Mouse (Mus musculus) urinary bladder, postnatal 25 days (tissue): ENCODE measurements around the gene Mpst.

Source experiments
- DNase-seq: peaks from one replicate; pipeline ENCODE4 v3.0.0; 2022; ENCODE audit warnings: low spot score

Mpst gene

DNA sequence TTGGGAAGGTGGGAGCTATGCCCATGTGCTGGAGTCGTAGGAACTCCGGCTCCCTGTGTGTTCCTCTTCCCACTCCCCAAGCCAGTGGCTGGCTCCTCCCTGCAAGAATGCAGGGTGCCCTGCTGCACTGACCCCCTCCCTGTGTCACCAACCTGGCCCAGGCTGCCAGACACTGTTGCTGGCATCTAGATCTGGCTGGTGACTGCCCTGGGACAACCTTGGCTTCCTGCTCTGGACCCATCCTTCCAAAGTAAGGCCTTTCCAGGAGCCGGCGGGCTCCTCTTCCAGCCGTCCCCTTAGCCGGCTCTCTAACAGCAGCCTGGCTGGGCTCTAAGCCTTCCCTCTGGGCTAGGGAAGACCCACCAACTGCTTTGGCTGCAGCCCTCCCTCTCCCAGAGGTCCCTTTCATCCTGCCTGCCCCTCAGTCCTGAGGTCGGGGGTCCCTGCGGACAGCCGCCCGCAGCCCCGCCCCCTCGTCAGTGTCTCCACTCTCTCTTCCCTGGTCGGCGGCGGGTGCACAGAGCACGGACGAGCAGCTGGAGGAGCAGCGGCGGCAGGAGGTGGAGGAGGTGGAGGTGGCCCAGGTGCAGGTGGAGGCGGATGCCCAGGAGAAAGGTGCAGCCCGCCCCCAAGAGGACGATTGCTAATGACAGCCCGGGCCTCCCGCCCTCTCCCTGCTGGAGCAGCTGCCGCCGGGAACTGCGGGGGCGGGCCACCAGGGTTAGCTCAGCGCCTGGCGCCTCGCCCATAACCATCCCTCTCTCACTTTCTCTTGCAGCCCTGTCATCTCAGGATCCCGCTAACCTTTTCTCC, 30.4 kb downstream of the Mpst start:
- peak; percentile 84 for DNase-seq

DNA sequence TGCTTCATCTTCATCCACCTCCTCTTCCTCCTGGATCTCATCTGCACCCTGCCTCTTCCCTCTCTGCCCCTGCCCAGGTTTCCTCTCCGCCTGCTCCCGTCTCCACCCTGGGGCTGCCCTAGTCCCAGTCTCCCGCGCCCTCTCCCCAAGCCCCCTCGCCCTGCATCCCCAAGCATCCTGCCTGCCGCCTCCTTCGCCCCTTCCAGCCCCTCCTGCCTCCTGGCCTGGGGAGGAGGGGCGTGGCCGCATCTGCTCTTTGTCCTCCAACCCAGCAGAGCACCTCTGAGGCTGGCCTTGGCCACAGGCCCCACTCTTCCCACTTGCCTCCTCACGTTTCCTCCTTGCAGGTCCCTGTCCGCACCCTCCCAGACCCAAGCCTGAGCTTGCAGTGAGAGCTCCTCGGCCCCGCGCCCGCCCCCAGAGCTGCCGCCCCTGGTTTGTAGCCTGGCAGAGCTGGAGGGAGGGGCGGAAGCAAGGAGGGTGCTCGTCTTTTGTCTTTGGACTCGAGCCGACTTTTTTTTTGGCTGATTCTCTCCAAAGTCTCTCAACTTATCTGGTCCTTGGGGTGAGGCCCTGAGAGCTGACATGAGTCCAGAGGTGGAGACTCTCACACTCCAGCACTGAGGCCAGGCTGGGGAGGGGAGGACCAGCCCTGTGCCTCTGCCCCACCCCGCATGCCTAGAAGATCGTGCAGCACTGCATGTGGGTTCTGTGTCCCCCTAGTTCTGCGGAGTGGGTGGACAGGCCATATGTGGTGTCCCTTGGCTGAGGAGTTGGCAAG, 31.2 kb downstream of the Mpst start:
- DNase-seq: peak; percentile 43

DNA sequence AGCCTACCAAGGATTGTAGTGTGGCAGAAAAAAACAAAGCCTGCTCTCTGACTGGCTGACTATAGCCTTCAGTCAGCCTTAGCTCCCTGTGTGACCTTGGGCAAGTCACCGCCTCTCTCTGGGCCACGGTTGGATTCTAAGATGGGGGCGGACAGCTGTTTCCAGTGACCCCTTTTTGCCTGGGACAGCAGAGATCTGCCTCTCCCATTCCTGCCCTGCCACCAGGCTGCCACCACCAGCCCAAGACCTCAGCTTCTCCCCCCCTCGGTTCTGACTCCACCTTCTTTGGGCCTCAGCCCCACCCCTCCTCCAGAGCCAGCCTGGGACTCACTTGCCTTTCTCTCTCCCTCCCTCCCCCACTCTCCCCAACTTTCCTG, 31.8 kb downstream of the Mpst start:
- DNase-seq: no peak

DNA sequence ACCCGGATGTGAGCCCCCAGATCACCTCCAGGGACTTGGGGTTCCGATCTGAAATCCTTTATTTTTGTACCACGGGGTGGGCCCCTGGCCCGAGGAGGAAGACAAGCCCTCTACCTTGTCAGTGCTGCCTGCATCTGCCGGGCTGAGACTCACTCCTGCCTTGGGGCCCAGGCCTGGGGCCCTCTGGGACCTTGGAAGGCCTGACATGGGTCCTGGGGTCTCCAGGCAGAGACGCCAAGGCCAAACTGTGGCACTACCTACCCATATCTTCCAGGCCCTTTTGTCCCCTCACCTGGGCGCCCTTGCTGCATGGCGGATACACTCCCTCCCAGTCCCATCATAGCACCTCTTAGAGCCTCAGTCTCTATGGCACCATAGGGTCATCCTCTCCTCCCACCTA, 32.3 kb downstream of the Mpst start:
- no peak for DNase-seq

DNA sequence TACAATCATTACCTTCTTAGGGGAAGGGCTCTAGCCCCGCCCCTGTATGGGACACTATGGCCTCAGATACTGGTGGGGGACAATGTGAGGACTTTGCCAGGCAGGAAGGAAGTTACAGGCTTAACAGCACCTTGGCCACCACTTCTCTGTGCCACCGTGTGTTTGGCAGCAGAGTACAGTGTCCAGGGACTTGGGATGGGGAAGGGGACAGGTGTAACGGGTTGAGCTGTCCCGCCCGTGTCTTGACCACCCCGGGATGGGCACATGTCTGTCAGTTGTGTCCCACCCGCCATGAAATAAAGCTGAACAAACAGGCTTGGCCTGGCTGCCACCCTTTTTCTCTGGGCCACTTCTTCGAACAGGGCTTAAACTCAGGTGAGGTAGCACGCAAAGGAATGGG, 32.8 kb downstream of the Mpst start:
- DNase-seq: no peak

DNA sequence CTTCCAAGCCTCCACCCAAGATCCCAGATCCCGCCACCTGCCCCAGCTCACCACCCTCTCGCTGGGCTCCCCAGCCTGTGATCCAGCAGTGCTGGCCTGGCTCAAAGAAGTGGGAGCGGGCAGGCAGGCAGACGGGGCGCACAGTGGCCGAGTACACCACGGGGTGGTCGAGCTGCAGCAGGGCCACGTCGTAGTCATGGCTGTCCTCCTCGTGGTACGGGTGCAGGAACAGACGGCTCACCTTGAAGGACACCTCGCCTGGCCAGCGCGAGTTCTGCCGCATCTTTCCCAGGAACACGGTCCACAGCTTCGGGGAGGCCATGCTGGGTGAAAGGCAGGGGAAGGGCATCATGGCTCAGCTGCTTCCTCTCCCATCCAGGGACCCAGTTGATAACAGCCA, 36.0 kb downstream of the Mpst start:
- DNase-seq: no peak

DNA sequence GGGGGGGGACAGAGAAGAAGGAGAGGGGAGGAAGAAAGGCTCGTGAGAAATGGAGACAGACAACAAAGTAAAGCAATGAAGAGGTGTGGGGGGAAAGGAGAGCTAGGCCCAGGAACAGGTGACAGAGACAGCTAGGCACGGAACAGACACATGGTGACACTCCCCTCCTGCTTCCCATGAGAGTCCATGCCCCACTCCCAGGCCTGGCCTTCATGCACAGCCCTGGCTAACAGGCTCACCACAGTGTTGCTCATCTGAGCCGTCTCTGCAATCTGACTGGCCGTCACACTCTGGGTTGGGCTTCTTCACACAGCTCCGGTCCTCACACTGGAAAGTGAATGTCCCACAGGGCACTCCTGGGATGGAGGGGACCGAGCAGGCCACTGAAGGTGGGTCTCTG, 37.6 kb downstream of the Mpst start:
- DNase-seq: no peak

DNA sequence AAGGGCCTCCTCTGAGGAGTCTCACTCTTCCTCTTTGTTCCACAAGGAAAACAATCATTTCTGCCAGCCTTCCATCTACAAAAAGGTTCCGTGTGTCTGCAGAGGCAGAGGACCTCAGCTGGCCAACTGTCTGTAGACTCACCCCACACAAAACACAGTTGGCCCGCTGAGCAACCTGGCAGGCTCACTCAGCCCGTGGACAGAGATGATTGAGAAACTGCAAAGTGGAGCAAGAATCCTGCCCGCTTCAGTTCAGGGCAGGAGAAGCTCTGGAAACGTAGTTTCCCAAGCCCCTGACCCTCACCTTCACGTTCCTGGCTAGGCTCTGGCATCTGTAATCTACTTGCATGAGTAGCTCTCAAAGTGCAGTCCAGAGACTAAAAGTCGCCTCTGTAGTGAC, 40.9 kb downstream of the Mpst start:
- no peak for DNase-seq

DNA sequence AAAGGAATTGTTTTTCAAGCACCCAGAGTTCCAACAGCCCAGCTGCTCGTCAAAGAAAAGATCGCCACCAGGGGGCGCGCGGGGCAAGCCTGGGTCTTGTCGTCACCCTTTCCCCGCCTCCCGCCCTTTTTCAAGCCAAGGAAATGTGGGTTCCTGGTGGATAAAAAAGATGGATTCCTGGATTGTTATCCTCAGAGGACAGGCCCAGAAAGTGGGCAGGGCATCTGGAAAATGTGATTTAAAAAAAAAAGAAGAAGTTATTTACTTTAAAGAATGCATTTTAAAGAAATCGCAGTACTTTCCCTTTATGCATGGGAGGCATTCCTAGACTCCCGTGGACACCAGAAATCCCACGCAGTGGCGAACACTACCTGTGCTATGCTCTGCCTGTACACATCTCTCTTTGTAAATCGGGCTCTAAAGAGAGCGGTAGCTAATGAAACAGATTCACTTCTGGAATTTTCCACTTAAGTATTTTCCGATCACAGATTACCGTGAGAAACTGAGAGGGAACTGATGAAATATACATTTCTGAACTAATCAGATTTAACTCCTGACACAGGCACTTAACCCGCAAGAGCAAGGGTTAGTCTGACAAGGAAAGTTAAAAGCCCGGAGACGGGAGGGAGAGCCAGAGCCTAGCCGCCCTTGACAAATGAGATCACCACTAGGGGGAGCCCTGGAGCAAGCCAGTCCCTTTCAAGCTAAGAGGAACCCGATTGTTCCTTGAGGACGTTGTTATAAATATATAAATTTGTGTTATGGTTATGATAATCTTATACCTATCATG, 41.7 kb downstream of the Mpst start:
- DNase-seq: peak; percentile 98

DNA sequence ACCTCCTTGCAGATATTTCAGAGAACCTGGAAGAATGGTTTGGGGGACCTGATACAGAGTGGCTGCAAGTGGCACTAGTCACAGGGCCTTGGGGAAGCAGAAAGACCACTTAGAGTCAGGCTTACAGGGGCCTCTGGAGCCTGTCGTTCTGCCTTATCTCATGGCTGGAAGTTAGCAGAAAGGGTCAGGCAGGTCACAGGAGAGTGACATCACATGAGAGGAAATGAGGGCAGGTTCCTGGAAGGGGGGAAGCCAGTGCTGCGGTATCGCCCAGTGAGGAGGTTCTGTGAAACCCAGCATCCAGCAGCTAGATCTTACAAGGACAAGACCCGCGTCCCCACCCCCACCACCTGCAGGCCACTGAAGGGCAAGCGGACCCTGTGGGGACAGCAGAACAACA, 42.9 kb downstream of the Mpst start:
- DNase-seq: no peak

DNA sequence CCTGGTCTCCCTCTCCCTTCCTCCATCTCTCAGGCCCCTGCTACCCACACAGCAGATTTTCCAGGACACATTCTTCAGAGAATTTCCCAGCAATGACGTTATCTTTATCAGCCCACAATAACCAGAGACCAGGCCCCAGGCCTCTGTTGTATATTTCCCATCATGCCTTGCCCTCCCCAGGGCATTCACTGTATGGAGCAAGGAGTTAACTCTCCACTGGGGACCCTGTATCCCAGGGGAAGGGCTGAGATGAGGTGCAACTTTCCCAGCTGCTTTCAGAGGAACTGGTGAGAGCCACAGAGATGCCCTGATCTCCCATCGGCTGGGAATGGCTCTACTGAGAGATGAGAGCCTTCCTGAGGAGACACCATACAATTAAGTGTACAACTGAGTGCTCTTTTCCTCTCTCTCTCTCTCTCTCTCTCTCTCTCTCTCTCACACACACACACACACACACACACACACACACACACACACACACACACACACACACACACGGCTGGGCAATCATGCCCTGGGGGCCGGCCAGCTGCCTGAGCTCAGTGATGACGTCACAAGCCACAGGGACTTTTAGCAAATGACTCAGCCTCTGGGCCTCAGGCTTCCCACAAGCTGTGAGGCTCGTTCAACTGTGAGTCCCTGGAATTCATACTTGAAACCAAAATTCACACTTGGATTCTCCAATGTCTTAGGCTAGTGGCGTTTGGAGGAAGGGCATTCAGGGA, 43.6 kb downstream of the Mpst start:
- no peak for DNase-seq

DNA sequence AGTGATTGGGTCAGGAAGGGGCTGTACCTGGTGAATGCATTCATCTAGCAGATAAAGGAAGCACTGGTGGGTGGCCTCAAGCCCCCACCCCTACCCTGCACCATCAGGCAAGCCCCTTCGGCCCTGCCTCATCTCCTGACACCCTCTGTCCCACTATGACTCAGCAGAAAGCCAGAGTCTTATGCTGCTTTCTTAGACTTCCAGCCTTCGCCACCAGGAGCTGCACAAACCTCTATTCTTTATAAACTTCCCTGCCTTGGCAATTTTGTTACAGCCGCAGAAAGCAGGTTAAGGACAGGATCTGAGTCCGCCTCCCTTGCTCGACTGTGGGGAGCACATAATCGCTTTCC, 44.2 kb downstream of the Mpst start:
- no peak for DNase-seq

DNA sequence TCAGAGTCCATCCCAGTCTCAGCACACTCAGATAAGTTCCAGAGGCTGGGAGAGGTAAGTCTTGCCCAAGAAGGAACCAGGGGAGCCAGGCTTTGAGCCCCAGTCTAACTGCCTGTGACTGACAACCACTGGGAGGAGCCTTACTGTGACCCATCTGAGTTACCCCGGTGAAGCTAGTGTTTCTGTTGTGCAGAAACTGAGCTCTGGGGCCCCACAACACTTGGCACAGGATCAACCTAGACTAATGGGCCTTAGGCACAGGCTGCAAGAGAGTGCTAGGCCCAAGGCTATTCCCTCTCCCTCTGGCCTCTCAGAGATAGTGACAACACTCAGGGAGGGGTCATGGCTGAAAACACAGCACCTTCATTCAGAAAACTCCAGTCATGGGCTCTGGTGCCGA, 45.0 kb downstream of the Mpst start:
- no peak for DNase-seq

DNA sequence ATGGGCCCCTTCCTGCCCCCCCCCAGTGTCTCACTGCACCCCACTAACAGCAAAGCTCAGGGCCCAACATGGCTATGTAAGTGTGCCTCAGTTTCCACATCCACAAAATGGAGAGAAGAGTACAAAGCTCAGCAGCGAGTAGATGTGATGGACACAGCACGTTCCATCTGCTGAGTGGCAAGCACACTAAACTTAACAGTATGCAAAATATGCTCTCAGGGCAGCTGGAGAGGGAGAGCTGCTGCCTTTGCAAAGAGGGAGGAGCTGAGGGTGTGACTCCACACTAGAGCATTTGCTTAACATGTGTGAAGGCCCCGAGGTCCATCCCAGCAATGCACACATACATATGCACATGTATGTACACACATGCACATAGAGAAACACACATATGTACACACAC, 46.7 kb downstream of the Mpst start:
- DNase-seq: no peak

DNA sequence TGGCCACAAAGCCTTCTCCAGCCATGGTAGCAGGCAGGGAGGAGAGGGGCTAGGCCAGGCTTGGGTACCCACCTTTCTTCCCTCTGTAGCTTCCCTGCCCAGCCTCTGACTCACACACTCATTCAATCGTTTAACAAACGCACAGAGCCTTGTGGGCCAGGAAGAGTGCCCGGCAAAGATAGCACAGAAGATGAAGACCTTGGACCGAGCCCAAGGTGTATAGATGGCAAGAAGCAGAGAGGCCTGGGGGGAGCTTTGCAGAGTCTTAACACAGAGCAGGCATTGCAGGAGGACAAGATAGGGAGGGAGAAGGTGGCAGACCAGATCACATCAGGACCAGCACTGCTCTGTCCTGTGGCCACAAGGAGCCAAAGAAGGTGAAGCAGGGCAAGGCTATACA, 49.0 kb downstream of the Mpst start:
- no peak for DNase-seq

DNA sequence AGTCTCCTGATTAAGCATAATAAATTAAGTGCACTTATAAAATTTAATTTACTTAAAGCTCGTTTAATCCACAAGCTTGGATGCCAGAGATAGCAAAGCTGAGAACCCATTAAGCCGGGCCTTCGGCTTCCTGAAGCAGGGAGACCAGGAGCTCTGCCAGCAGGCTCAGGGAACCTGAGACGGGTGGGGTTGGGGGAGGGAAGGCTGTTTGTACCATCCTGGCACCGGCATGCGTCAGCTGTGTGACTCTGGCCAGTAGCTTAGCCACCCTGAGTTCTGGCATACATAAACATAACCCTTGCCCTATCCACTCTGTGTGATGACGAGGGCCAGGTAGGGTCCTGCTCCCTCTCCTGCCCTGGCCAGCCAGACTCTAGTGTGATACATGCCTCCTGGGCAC, 49.8 kb downstream of the Mpst start:
- DNase-seq: no peak

DNA sequence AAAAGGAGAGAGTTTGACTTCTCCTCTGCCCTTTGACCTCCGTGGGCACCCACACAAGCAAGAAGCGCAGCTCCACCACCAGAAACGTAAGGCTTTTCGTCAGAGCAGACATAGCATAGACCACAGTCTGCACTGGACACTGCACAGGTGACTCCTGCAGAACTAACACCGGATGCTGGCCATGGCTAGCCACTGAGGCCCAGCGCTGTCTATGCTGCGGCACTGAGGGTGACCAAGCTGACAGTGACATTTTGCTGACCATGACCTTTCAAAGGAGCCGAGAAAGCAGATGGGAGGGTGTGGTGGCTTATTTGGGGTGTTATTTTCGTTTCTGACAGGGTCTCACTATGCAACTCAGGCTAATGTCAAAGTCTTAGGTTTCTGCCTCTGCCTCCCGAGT, 51.0 kb downstream of the Mpst start:
- no peak for DNase-seq

DNA sequence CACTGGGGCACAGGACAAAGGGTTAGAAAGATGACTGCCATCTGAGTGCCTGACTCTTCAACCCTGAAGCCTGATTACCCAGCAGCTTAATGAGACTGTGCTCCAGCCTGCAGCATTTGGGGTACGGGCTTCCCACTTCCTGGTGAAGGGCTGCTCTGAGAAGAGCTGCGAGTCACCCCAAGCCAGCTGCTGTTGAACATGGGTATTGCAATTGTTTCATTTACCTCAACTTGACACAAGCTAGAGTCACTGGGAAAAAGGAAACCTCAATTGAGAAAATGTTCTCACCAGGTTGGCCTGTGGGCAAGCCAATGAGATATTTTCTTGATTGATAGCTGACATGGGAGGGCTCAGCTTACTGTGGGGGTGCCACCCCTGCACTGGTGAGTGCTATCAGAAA, 56.8 kb downstream of the Mpst start:
- no peak for DNase-seq
